Mouse (Mus musculus): ENCODE measurements at regions not wholly inside any gene's neighbourhood (a gene's known extent, or its start where the extent isn't known, plus 50 kb on each side); places are given as distances from the start of the nearest gene placed in this dataset.

GRCm38 (mm10) chr3:131922733-131923132, 162.4 kb upstream of the Dkk2 start:
- no peak for TF ChIP-seq POLR2A (IDR thresholded peaks at IDR 0.05; ENCODE audit: borderline replicate concordance, extremely low read depth, insufficient read depth, insufficient read length)
- Histone ChIP-seq H3K9me3 (ENCODE audit: control insufficient read depth, low read length) (no peaks in the 10 kb centered on the region), H3K9ac (ENCODE audit: low read depth, low read length, severe bottlenecking) (no peak overlapping the region), H3K4me1 (ENCODE audit: control insufficient read depth, insufficient read depth, low read length) (peaks cover 10% of the 10 kb centered on the region), H3K36me3 (ENCODE audit: control insufficient read depth, insufficient read depth, low read length) (no peaks in the 10 kb centered on the region), H3K4me3 (replicated peaks; ENCODE audit: low read length) (no peak overlapping the region), H3K27me3 (ENCODE audit: control insufficient read depth, insufficient read depth, low read length) (no peaks in the 10 kb centered on the region), H3K27ac (replicated peaks; ENCODE audit: low read depth, low read length) (no peak overlapping the region), H3K4me2 (replicated peaks; ENCODE audit: low read depth, low read length, severe bottlenecking) (no peak overlapping the region)
- DNase-seq (ENCODE audit: low spot score) = no peak
- WGBS = 63% methylated on average over 1 of the region's 1 CpGs
- ATAC-seq (ENCODE audit: low FRiP score, low read depth) = no peak

GRCm38 (mm10) chr3:131940896-131941295, 144.2 kb upstream of the Dkk2 start:
- H3K9me3 ChIP-seq (ENCODE audit: control insufficient read depth, low read length) = no peaks in the 10 kb centered on the region
- H3K4me3 ChIP-seq (replicated peaks; ENCODE audit: low read length) = no peak overlapping the region
- ATAC-seq (ENCODE audit: low FRiP score, low read depth) (no peak), DNase-seq (ENCODE audit: low spot score) (peak; percentile 11)
- H3K9ac ChIP-seq (ENCODE audit: low read depth, low read length, severe bottlenecking) = no peak overlapping the region
- 22% methylated on average over 7 of the region's 7 CpGs for WGBS
- TF ChIP-seq POLR2A (IDR thresholded peaks at IDR 0.05; ENCODE audit: borderline replicate concordance, extremely low read depth, insufficient read depth, insufficient read length) = no peak
- H3K27ac ChIP-seq (replicated peaks; ENCODE audit: low read depth, low read length) = no peak overlapping the region
- no peaks in the 10 kb centered on the region for H3K36me3 ChIP-seq (ENCODE audit: control insufficient read depth, insufficient read depth, low read length)
- no peak overlapping the region for H3K4me2 ChIP-seq (replicated peaks; ENCODE audit: low read depth, low read length, severe bottlenecking)
- peaks cover 15% of the 10 kb centered on the region; the same call in 1 of the 2 replicates for H3K4me1 ChIP-seq (ENCODE audit: control insufficient read depth, insufficient read depth, low read length)
- no peaks in the 10 kb centered on the region for H3K27me3 ChIP-seq (ENCODE audit: control insufficient read depth, insufficient read depth, low read length)

GRCm38 (mm10) chr3:131941961-131942753, 142.9 kb upstream of the Dkk2 start:
- H3K4me3 ChIP-seq (replicated peaks; ENCODE audit: low read length) = 0 out of 2 replicates have a peak overlapping the region, but pooled peaks have one; percentile 4
- no peaks in the 10 kb centered on the region for H3K27me3 ChIP-seq (ENCODE audit: control insufficient read depth, insufficient read depth, low read length)
- DNase-seq (ENCODE audit: low spot score) (peak; percentile 4), ATAC-seq (ENCODE audit: low FRiP score, low read depth) (peak; percentile 26; the same call in 1 of the 2 replicates)
- peaks cover 15% of the 10 kb centered on the region; the same call in 1 of the 2 replicates for H3K4me1 ChIP-seq (ENCODE audit: control insufficient read depth, insufficient read depth, low read length)
- peak overlapping the region; percentile 36; the same call in 1 of the 2 replicates for H3K4me2 ChIP-seq (replicated peaks; ENCODE audit: low read depth, low read length, severe bottlenecking)
- no peak for TF ChIP-seq POLR2A (IDR thresholded peaks at IDR 0.05; ENCODE audit: borderline replicate concordance, extremely low read depth, insufficient read depth, insufficient read length)
- 32% methylated on average over 24 of the region's 24 CpGs for WGBS
- no peak overlapping the region for H3K27ac ChIP-seq (replicated peaks; ENCODE audit: low read depth, low read length)
- H3K9me3 ChIP-seq (ENCODE audit: control insufficient read depth, low read length) = no peaks in the 10 kb centered on the region
- no peaks in the 10 kb centered on the region for H3K36me3 ChIP-seq (ENCODE audit: control insufficient read depth, insufficient read depth, low read length)
- H3K9ac ChIP-seq (ENCODE audit: low read depth, low read length, severe bottlenecking) = no peak overlapping the region

GRCm38 (mm10) chr3:131943436-131943835, 141.7 kb upstream of the Dkk2 start:
- no peak for DNase-seq (ENCODE audit: low spot score)
- no peaks in the 10 kb centered on the region for H3K36me3 ChIP-seq (ENCODE audit: control insufficient read depth, insufficient read depth, low read length)
- no peak overlapping the region for H3K9ac ChIP-seq (ENCODE audit: low read depth, low read length, severe bottlenecking)
- peaks cover 15% of the 10 kb centered on the region; the same call in 1 of the 2 replicates for H3K4me1 ChIP-seq (ENCODE audit: control insufficient read depth, insufficient read depth, low read length)
- no peak for ATAC-seq (ENCODE audit: low FRiP score, low read depth)
- H3K27me3 ChIP-seq (ENCODE audit: control insufficient read depth, insufficient read depth, low read length) = no peaks in the 10 kb centered on the region
- TF ChIP-seq POLR2A (IDR thresholded peaks at IDR 0.05; ENCODE audit: borderline replicate concordance, extremely low read depth, insufficient read depth, insufficient read length) = no peak
- no peak overlapping the region for H3K27ac ChIP-seq (replicated peaks; ENCODE audit: low read depth, low read length)
- 72% methylated on average over 7 of the region's 7 CpGs for WGBS
- H3K9me3 ChIP-seq (ENCODE audit: control insufficient read depth, low read length) = no peaks in the 10 kb centered on the region
- no peak overlapping the region for H3K4me3 ChIP-seq (replicated peaks; ENCODE audit: low read length)
- H3K4me2 ChIP-seq (replicated peaks; ENCODE audit: low read depth, low read length, severe bottlenecking) = no peak overlapping the region

GRCm38 (mm10) chr3:131955771-131956170, 129.3 kb upstream of the Dkk2 start:
- Histone ChIP-seq H3K9me3 (ENCODE audit: control insufficient read depth, low read length) (no peaks in the 10 kb centered on the region), H3K9ac (ENCODE audit: low read depth, low read length, severe bottlenecking) (no peak overlapping the region), H3K4me3 (replicated peaks; ENCODE audit: low read length) (no peak overlapping the region), H3K27me3 (ENCODE audit: control insufficient read depth, insufficient read depth, low read length) (no peaks in the 10 kb centered on the region), H3K4me2 (replicated peaks; ENCODE audit: low read depth, low read length, severe bottlenecking) (no peak overlapping the region), H3K4me1 (ENCODE audit: control insufficient read depth, insufficient read depth, low read length) (no peaks in the 10 kb centered on the region), H3K27ac (replicated peaks; ENCODE audit: low read depth, low read length) (no peak overlapping the region), H3K36me3 (ENCODE audit: control insufficient read depth, insufficient read depth, low read length) (no peaks in the 10 kb centered on the region)
- TF ChIP-seq POLR2A (IDR thresholded peaks at IDR 0.05; ENCODE audit: borderline replicate concordance, extremely low read depth, insufficient read depth, insufficient read length) = no peak
- ATAC-seq (ENCODE audit: low FRiP score, low read depth) = no peak
- DNase-seq (ENCODE audit: low spot score) = no peak
- 94% methylated on average over 11 of the region's 11 CpGs for whole genome bisulfite sequencing

Measured in limb, embryonic 14.5 days (tissue).